Mouse (Mus musculus) C2C12 (cell line): ENCODE results near the gene Fkbp4. TPM values are rescaled to one million over a fixed set of nuclear protein-coding genes. Genes with fewer than 3 reads are reported as not detected.

Experiments used
- H3K27me3 ChIP-seq: one replicate; pipeline ENCODE4 v1.6.1; 2011; ENCODE audit not compliant: control insufficient read depth, insufficient read depth, insufficient read length
- H3K36me3 ChIP-seq: one replicate; pipeline ENCODE4 v1.6.1; 2011; ENCODE audit not compliant: control insufficient read depth, insufficient read depth
- H3K4me3 ChIP-seq: one replicate; pipeline ENCODE4 v1.5.1; 2011; ENCODE audit warnings: mild to moderate bottlenecking, control low read depth; ENCODE audit not compliant: poor library complexity, insufficient read depth, severe bottlenecking
- H3K79me2 ChIP-seq: one replicate; pipeline ENCODE4 v1.6.1; 2011; ENCODE audit not compliant: control insufficient read depth, insufficient read depth
- H3K79me3 ChIP-seq: one replicate; pipeline ENCODE4 v1.6.1; 2011; ENCODE audit warnings: low read depth, control low read depth
- H3ac ChIP-seq: one replicate; pipeline ENCODE3; 2011; ENCODE audit warnings: low read depth; ENCODE audit not compliant: control insufficient read depth, insufficient read length
- CEBPB ChIP-seq: IDR thresholded peaks from one replicate; pipeline ENCODE4 v1.6.1; 2011; ENCODE audit warnings: low read depth, mild to moderate bottlenecking, control low read depth, moderate library complexity
- CTCF ChIP-seq: IDR thresholded peaks from one replicate; pipeline ENCODE4 v1.5.1; 2011; ENCODE audit not compliant: control insufficient read depth, insufficient read depth, insufficient read length
- FOSL1 ChIP-seq: IDR thresholded peaks from one replicate; pipeline ENCODE4 v1.8.0; 2011; ENCODE audit warnings: mild to moderate bottlenecking, low read length; ENCODE audit not compliant: poor library complexity, insufficient read depth, severe bottlenecking
- MAX ChIP-seq: IDR thresholded peaks from one replicate; pipeline ENCODE4 v1.6.1; 2011; ENCODE audit warnings: mild to moderate bottlenecking, control low read depth
- MYOD1 ChIP-seq: IDR thresholded peaks from one replicate; pipeline ENCODE4 v1.6.1; 2011; ENCODE audit warnings: low read depth; ENCODE audit not compliant: control insufficient read depth, insufficient read length
- MYOG ChIP-seq: IDR thresholded peaks from one replicate; pipeline ENCODE4 v1.6.1; 2011; ENCODE audit not compliant: control insufficient read depth, insufficient read length; ENCODE audit errors: extremely low read depth
- USF1 ChIP-seq: IDR thresholded peaks from one replicate; pipeline ENCODE4 v1.6.1; 2011; ENCODE audit warnings: low read depth, mild to moderate bottlenecking, control low read depth, moderate library complexity
- polyA plus RNA-seq: library from polyadenylated mRNA; unstranded; fragments of >200 nt; fragmentation: generic; extraction: Trizol; gene quantifications from one replicate; pipeline ENCODE4 v1.2.1, GENCODE M21; 2012; ENCODE audit warnings: missing spikeins

Gene Fkbp4
- polyA plus RNA-seq, 1 experiment: 399 TPM

GRCm38 (mm10) chr6:128435474-128435873 is 3.0 kb downstream of the Fkbp4 start:
- Histone ChIP-seq H3K79me2 (peaks cover 43% of the 10 kb centered on the region), H3ac (no peak overlapping the region), H3K27me3 (no peaks in the 10 kb centered on the region), H3K36me3 (peaks cover 63% of the 10 kb centered on the region), H3K4me3 (no peak overlapping the region), H3K79me3 (peaks cover 35% of the 10 kb centered on the region)
- TF ChIP-seq MAX: no peak
- no peak for TF ChIP-seq MYOG
- no peak for TF ChIP-seq FOSL1
- TF ChIP-seq CEBPB: no peak
- no peak for TF ChIP-seq MYOD1
- no peak for TF ChIP-seq USF1
- no peak for TF ChIP-seq CTCF

GRCm38 (mm10) chr6:128433566-128433965 is 4.9 kb downstream of the Fkbp4 start:
- TF ChIP-seq MAX (no peak), FOSL1 (no peak), MYOD1 (no peak), CTCF (no peak), CEBPB (no peak), USF1 (no peak), MYOG (no peak)
- H3K27me3 ChIP-seq: no peaks in the 10 kb centered on the region
- H3ac ChIP-seq: no peak overlapping the region
- H3K79me2 ChIP-seq: peaks cover 43% of the 10 kb centered on the region
- H3K79me3 ChIP-seq: peaks cover 35% of the 10 kb centered on the region
- no peak overlapping the region for H3K4me3 ChIP-seq
- peaks cover 82% of the 10 kb centered on the region for H3K36me3 ChIP-seq

DNA sequence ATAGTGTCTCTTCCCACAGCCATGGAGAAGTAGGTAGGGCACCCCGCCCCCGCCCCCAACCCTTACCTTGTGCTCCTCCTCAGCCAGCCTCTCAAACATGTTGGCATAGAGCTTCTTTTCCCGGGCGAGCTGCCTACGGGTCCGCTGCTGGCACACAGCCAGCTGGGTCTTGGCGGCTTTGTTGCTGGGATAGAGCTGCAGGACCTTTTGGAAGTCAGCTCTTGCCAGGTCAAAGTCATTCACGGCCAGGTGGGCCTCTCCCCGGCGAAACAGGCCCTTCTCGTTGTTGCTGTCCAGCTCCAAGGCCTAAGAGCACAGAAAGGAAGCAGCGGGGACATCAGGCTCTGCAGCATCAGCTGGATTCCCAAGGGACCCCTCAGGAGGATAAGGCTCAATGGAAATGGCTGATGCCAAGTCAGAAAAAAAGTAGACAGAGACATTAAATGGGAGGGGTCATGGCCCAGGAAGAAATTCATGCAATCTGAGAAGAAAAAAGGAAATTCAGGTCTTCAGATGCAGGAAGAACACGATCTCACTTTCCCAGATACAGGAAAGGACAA is 6.0 kb downstream of the Fkbp4 start:
- Histone ChIP-seq H3K79me3 (peaks cover 28% of the 10 kb centered on the region), H3ac (no peak overlapping the region), H3K79me2 (peaks cover 33% of the 10 kb centered on the region), H3K36me3 (peaks cover 82% of the 10 kb centered on the region), H3K4me3 (no peak overlapping the region), H3K27me3 (no peaks in the 10 kb centered on the region)
- TF ChIP-seq FOSL1 (no peak), USF1 (no peak), CEBPB (no peak), CTCF (no peak), MYOD1 (no peak)

DNA sequence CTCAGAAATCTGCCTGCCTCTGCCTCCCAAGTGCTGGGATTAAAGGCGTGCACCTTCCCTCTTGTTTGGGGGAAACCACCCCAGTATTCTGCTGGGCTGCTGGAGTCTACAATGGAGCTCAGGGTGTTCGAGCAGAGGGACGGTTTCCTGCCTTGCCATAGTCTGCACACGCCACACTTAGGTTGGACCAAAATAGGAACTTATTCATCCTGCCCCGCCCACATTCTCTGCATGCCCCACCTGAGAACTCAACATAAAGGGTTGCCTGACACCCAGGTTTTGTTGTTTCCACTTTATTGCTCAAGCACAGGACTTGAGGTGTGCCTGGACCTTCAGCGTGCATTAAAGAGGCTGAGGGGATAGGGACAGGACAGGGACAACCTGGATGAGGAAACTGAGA is 8.7 kb downstream of the Fkbp4 start:
- peaks cover 63% of the 10 kb centered on the region for H3K36me3 ChIP-seq
- TF ChIP-seq MYOD1: no peak
- no peak for TF ChIP-seq CTCF
- no peak for TF ChIP-seq CEBPB
- TF ChIP-seq USF1: no peak
- TF ChIP-seq FOSL1: no peak
- no peak for TF ChIP-seq MAX
- TF ChIP-seq MYOG: no peak
- peaks cover 7% of the 10 kb centered on the region for H3K79me2 ChIP-seq
- H3ac ChIP-seq: no peak overlapping the region
- H3K4me3 ChIP-seq: no peak overlapping the region
- no peaks in the 10 kb centered on the region for H3K27me3 ChIP-seq
- peaks cover 4% of the 10 kb centered on the region for H3K79me3 ChIP-seq

- H3K79me2 ChIP-seq: peaks cover 3% of the 10 kb centered on the region
Measured at GRCm38 (mm10) chr6:128429300-128429699, 9.2 kb downstream of the Fkbp4 start.

DNA sequence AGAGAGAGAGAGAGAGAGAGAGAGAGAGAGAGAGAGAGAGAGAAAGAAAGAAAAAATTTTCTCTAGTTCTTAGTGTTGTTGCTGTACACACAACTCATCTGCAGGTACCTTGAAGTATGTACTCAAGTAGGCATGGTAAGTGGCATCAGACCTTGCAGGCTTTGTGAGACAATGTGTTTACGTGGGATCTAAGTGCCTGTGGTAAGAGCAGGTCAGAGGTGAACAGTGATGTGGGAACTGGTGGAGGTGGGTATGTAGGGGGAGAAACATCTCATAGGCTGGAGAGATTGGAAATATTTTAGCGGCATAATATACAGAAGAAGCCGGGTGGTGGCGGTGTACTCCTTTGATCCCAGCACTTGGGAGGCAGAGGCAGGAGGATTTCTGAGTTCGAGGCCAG is 10.9 kb downstream of the Fkbp4 start:
- Histone ChIP-seq H3K36me3 (peaks cover 40% of the 10 kb centered on the region), H3K79me2 (peaks cover 19% of the 10 kb centered on the region), H3K4me3 (no peak overlapping the region), H3ac (no peak overlapping the region), H3K27me3 (no peaks in the 10 kb centered on the region), H3K79me3 (peaks cover 12% of the 10 kb centered on the region)
- TF ChIP-seq FOSL1 (no peak), MYOD1 (no peak), CEBPB (no peak), USF1 (no peak), MAX (no peak), CTCF (no peak)

More at GRCm38 (mm10) chr6:128429300-128429699, 9.2 kb downstream of the Fkbp4 start:
- Histone ChIP-seq H3K79me3 (peaks cover 2% of the 10 kb centered on the region), H3ac (no peak overlapping the region), H3K27me3 (no peaks in the 10 kb centered on the region), H3K36me3 (peaks cover 57% of the 10 kb centered on the region), H3K4me3 (no peak overlapping the region)
- TF ChIP-seq MYOD1 (no peak), FOSL1 (no peak), USF1 (no peak), CEBPB (no peak), MAX (no peak), CTCF (no peak), MYOG (no peak)
